18 mouse cellular contexts compared by ENCODE assay signal in the genomic region with DNA sequence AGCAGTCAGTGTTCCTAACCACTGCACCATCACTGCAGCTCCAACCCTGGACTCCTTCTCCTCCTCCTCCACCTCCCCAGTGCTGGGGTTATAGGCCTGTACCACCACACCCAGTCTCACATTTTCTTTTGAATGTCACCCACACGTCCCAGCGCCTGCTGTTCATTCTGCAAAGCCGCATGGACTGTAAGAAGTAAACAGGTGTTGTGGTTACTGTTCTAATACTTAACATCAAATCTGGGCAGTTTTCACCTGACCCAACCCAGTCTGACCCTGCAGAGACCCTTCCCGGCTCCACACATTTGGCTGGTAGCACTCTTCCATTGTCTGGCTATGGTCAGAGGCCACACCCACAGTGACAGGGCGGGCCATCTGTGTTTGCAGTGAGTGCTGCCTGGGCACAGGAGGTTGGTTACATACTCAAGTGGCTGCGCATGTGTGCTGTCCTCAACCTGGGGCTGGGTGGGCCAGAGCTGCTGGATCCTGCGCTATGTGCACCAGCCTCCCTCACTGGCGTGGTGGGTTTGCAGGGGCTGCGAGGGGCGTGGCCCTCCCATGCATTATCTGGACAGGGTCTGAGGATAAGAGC. TPM values are rescaled to one million over a fixed set of nuclear protein-coding genes. Genes with fewer than 3 reads are reported as not detected.
DNase-seq lines count a peak whose midpoint lies in the region; ATAC-seq and TF ChIP-seq lines count a peak whose summit lies in the region.
"Had no signal": no experiment of that assay in that cellular context is flagged by ENCODE, and none has a peak within 500 bp of the region (broad histone marks: within the 10 kb centered on the region; RNA-seq: fewer than 3 reads in every experiment).

No protein-coding gene starts in this region.

- WGBS in heart, embryonic 11.5 days (ENCODE audit: insufficient replicate concordance) = 70% methylated on average over 10 of the region's 10 CpGs
- 81% methylated on average over 10 of the region's 10 CpGs for WGBS in heart, adult 2 months
- 66% methylated on average over 10 of the region's 10 CpGs for WGBS in stomach, embryonic 15.5 days
- 49% methylated on average over 10 of the region's 10 CpGs for WGBS in stomach, postnatal 0 days

- ATAC-seq in heart, embryonic 11.5 days (replicated peaks; ENCODE audit: insufficient number of reproducible peaks, low FRiP score, low TSS enrichment) = peak; percentile 35; the same call in 1 of the 2 replicates
- ATAC-seq in stomach, embryonic 15.5 days (ENCODE audit: insufficient read depth, low FRiP score, low read depth) = peak; percentile 21; the same call in 1 of the 2 replicates
- ATAC-seq in stomach, postnatal 0 days (ENCODE audit: low FRiP score, low TSS enrichment) = no peak
- ATAC-seq: midbrain, embryonic 15.5 days had no signal

- no peak overlapping the region for H3K4me2 ChIP-seq in heart, embryonic 11.5 days
- no peak overlapping the region for H3K4me2 ChIP-seq in stomach, embryonic 15.5 days
- H3K4me2 ChIP-seq in stomach, postnatal 0 days (replicated peaks; ENCODE audit: low read depth) = no peak overlapping the region
- H3K4me2 ChIP-seq: embryonic facial prominence, embryonic 15.5 days; limb, embryonic 15.5 days; midbrain, embryonic 15.5 days had no signal

- intact Hi-C loops in heart, adult 2 months (cut with DNase I) = no loop called here

- peaks cover 2% of the 10 kb centered on the region for H3K79me2 ChIP-seq in heart, adult 2 months (replicated peaks; ENCODE audit: control insufficient read depth, insufficient read depth, low read length)

- no peak overlapping the region for H3K4me3 ChIP-seq in heart, embryonic 11.5 days (ENCODE audit: low read depth, low read length)
- H3K4me3 ChIP-seq in heart, adult 2 months = no peak overlapping the region
- no peak overlapping the region for H3K4me3 ChIP-seq in layer of hippocampus, adult 2 months
- no peak overlapping the region for H3K4me3 ChIP-seq in stomach, embryonic 15.5 days (replicated peaks)
- H3K4me3 ChIP-seq in stomach, postnatal 0 days (ENCODE audit: low read depth, low read length) = no peak overlapping the region
- H3K4me3 ChIP-seq: embryonic facial prominence, embryonic 15.5 days; limb, embryonic 15.5 days; megakaryocyte, embryonic 14.5 days; midbrain, embryonic 15.5 days had no signal

- no peak for TF ChIP-seq CTCF in heart, adult 2 months (IDR thresholded peaks at IDR 0.05)
- TF ChIP-seq CTCF in layer of hippocampus, adult 2 months (conservative IDR thresholded peaks at IDR 0.05) = no peak
- TF ChIP-seq CTCF in stomach, postnatal 0 days (IDR thresholded peaks at IDR 0.05; ENCODE audit: low read depth) = no peak

- H3K4me1 ChIP-seq in heart, embryonic 11.5 days (ENCODE audit: control insufficient read depth, insufficient read depth, low read length) = peaks cover 21% of the 10 kb centered on the region
- peaks cover 6% of the 10 kb centered on the region; the same call in 1 of the 2 replicates for H3K4me1 ChIP-seq in heart, adult 2 months (ENCODE audit: control insufficient read depth, insufficient read depth, low read length)
- no peaks in the 10 kb centered on the region for H3K4me1 ChIP-seq in stomach, embryonic 15.5 days
- peaks cover 2% of the 10 kb centered on the region; the same call in 1 of the 2 replicates for H3K4me1 ChIP-seq in stomach, postnatal 0 days (replicated peaks; ENCODE audit: control insufficient read depth, insufficient read depth)

- H3K9me3 ChIP-seq in heart, embryonic 11.5 days (replicated peaks; ENCODE audit: control insufficient read depth, low read length) = no peaks in the 10 kb centered on the region
- H3K9me3 ChIP-seq in stomach, embryonic 15.5 days = no peaks in the 10 kb centered on the region
- no peaks in the 10 kb centered on the region for H3K9me3 ChIP-seq in stomach, postnatal 0 days (ENCODE audit: control insufficient read depth, low read length)
- H3K9me3 ChIP-seq: embryonic facial prominence, embryonic 15.5 days; limb, embryonic 15.5 days; megakaryocyte, embryonic 14.5 days; midbrain, embryonic 15.5 days had no signal

- DNase-seq in heart, adult 2 months = no peak
- DNase-seq in layer of hippocampus, adult 2 months (ENCODE audit: low spot score in 2 of 2) = no peak
- DNase-seq in layer of hippocampus, adult 9-10 months (ENCODE audit: low spot score) = no peak
- no peak for DNase-seq in stomach, postnatal 0 days (ENCODE audit: low spot score)
- DNase-seq in testis, postnatal 10 days (ENCODE audit: low spot score) = no peak
- DNase-seq: adrenal gland, postnatal 10 days; B cell, adult 2 months; cerebellum, postnatal 10 days; kidney, adult 2 months; kidney, postnatal 10 days; right cerebral cortex, postnatal 14 days; spleen, adult 18-20 months had no signal

- no peak for TF ChIP-seq EP300 in heart, adult 2 months (IDR thresholded peaks at IDR 0.05; ENCODE audit: insufficient read depth, low read depth, low read length)
- no peak for TF ChIP-seq EP300 in stomach, postnatal 0 days (optimal IDR thresholded peaks at IDR 0.05)

- no peak for TF ChIP-seq POLR2A in heart, adult 2 months (IDR thresholded peaks at IDR 0.05; ENCODE audit: insufficient read depth, low read depth, low read length)

- H3K9ac ChIP-seq in heart, embryonic 11.5 days (ENCODE audit: low read depth, low read length) = no peak overlapping the region; the same call in 1 of the 2 replicates
- no peak overlapping the region for H3K9ac ChIP-seq in heart, adult 2 months (ENCODE audit: low read depth, low read length)
- no peak overlapping the region for H3K9ac ChIP-seq in stomach, embryonic 15.5 days
- H3K9ac ChIP-seq in stomach, postnatal 0 days (ENCODE audit: low read length) = no peak overlapping the region
- H3K9ac ChIP-seq: embryonic facial prominence, embryonic 15.5 days; limb, embryonic 15.5 days; midbrain, embryonic 15.5 days had no signal

- no peak overlapping the region for H3K27ac ChIP-seq in heart, embryonic 11.5 days (ENCODE audit: low read depth, low read length)
- H3K27ac ChIP-seq in heart, adult 2 months = no peak overlapping the region
- peak overlapping the region; percentile 47; the same call in 1 of the 2 replicates for H3K27ac ChIP-seq in layer of hippocampus, adult 2 months
- no peak overlapping the region for H3K27ac ChIP-seq in stomach, embryonic 15.5 days
- no peak overlapping the region for H3K27ac ChIP-seq in stomach, postnatal 0 days (replicated peaks)
- H3K27ac ChIP-seq: embryonic facial prominence, embryonic 15.5 days; midbrain, embryonic 15.5 days had no signal

- no peaks in the 10 kb centered on the region for H3K36me3 ChIP-seq in heart, embryonic 11.5 days (ENCODE audit: control insufficient read depth, insufficient read depth, low read length)
- no peaks in the 10 kb centered on the region for H3K36me3 ChIP-seq in heart, adult 2 months (ENCODE audit: control insufficient read depth, insufficient read depth, low read length)
- H3K36me3 ChIP-seq in stomach, embryonic 15.5 days = no peaks in the 10 kb centered on the region; the same call in 1 of the 2 replicates
- no peaks in the 10 kb centered on the region for H3K36me3 ChIP-seq in stomach, postnatal 0 days (ENCODE audit: control insufficient read depth, insufficient read depth, low read length)
- H3K36me3 ChIP-seq: midbrain, embryonic 15.5 days had no signal

- H3K27me3 ChIP-seq in heart, embryonic 11.5 days (ENCODE audit: control insufficient read depth, insufficient read depth, low read length) = no peaks in the 10 kb centered on the region
- H3K27me3 ChIP-seq in heart, adult 2 months (ENCODE audit: control insufficient read depth, insufficient read depth, low read length) = no peaks in the 10 kb centered on the region
- no peaks in the 10 kb centered on the region for H3K27me3 ChIP-seq in stomach, embryonic 15.5 days (replicated peaks)
- H3K27me3 ChIP-seq in stomach, postnatal 0 days (ENCODE audit: control insufficient read depth, insufficient read depth, low read length) = no peaks in the 10 kb centered on the region
- H3K27me3 ChIP-seq: embryonic facial prominence, embryonic 15.5 days; limb, embryonic 15.5 days; megakaryocyte, embryonic 14.5 days; midbrain, embryonic 15.5 days had no signal

RNA-seq across cellular contexts. Expression of gene Mok, which starts 38.8 kb away (rescaled TPM):
- polyA plus RNA-seq in heart, embryonic 11.5 days (2014; fragmentation: Nextera tagmentation; extraction: Ambion mirVana) = 3.0 and 3.8 TPM in 2 replicates
- under 1 TPM; 0.36 to 0.86 TPM for total RNA-seq in heart, adult 2 months (2021)
- polyA plus RNA-seq in heart, adult 2 months (2012; rRNA removed) = 0.82 and 1.1 TPM in 2 replicates
- total RNA-seq in layer of hippocampus, adult 2 months (2021) = 10 to 100 TPM; 10.4 to 13.7 TPM
- 2.5 and 3.3 TPM in 2 replicates for polyA plus RNA-seq in stomach, embryonic 15.5 days (2015; fragmentation: Nextera tagmentation; extraction: Ambion mirVana)
- 0.95 and 0.97 TPM in 2 replicates for polyA plus RNA-seq in stomach, postnatal 0 days (2015; fragmentation: Nextera tagmentation; extraction: Ambion mirVana)

RNA-seq across cellular contexts. Expression of gene Zfp839, which starts 48.1 kb away (rescaled TPM):
- 3.1 and 3.2 TPM in 2 replicates for polyA plus RNA-seq in heart, embryonic 11.5 days (2014; fragmentation: Nextera tagmentation; extraction: Ambion mirVana)
- total RNA-seq in heart, adult 2 months (2021) = 10 to 100 TPM in 1 of 2 experiments, 1 to 10 TPM in 1; 9.1 to 10.3 TPM
- polyA plus RNA-seq in heart, adult 2 months (2012; rRNA removed) = 4.8 and 8.2 TPM in 2 replicates
- 10 to 100 TPM; 12.8 to 13.2 TPM for total RNA-seq in layer of hippocampus, adult 2 months (2021)
- polyA plus RNA-seq in stomach, embryonic 15.5 days (2015; fragmentation: Nextera tagmentation; extraction: Ambion mirVana) = 5.7 and 6.8 TPM in 2 replicates
- polyA plus RNA-seq in stomach, postnatal 0 days (2015; fragmentation: Nextera tagmentation; extraction: Ambion mirVana) = 2.3 and 2.5 TPM in 2 replicates
